In the genomic region with DNA sequence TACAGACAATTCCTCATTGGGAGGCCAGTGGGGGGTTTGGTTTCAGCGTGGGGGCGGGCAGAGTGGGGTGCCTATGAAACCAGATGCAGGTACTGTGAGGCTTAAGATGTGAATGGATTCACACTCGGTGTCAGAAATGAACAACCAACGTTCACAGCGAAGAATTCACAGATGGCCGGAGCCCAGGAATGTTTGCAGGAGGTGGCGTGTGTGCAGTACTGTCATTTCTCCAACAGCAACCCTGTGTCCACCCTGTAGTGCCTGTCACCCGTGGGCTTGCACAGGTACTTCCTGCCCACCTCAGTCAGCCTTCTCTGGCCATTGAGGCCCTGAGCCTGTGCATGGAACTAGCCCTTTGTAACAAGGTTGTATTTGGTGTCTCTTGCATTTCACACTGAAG, we compare ENCODE assay signal across 10 mouse cellular contexts.
DNase-seq lines count a peak whose midpoint lies in the region; ATAC-seq and TF ChIP-seq lines count a peak whose summit lies in the region.
"Had no signal": no experiment of that assay in that cellular context is flagged by ENCODE, and none has a peak within 500 bp of the region (broad histone marks: within the 10 kb centered on the region; RNA-seq: fewer than 3 reads in every experiment).

No protein-coding gene starts in this region.

- peak overlapping the region; percentile 54; the same call in 1 of the 2 replicates for H3K27ac ChIP-seq in lung, embryonic 14.5 days (ENCODE audit: low read depth)
- peak overlapping the region; percentile 23; the same call in 1 of the 2 replicates for H3K27ac ChIP-seq in embryonic facial prominence, embryonic 13.5 days
- H3K27ac ChIP-seq in forebrain, postnatal 0 days (ENCODE audit: low read depth, low read length): 0 out of 2 replicates have a peak overlapping the region, but pooled peaks have one; percentile 23
- H3K27ac ChIP-seq in midbrain, embryonic 14.5 days (replicated peaks; ENCODE audit: low read depth, low read length): no peak overlapping the region
- no peak overlapping the region for H3K27ac ChIP-seq in cerebellum, adult 2 months (ENCODE audit: insufficient read depth, low read length)
- H3K27ac ChIP-seq: liver, embryonic 14.5 days had no signal

- TF ChIP-seq CTCF in lung, embryonic 14.5 days (IDR thresholded peaks at IDR 0.05; ENCODE audit: low read depth): no peak
- TF ChIP-seq CTCF in forebrain, postnatal 0 days (IDR thresholded peaks at IDR 0.05; ENCODE audit: low read depth): no peak
- TF ChIP-seq CTCF in cerebellum, adult 2 months (IDR thresholded peaks at IDR 0.05; ENCODE audit: borderline replicate concordance, insufficient read depth, low read depth, low read length): no peak

- no peaks in the 10 kb centered on the region for H3K36me3 ChIP-seq in lung, embryonic 14.5 days (ENCODE audit: insufficient read depth)
- H3K36me3 ChIP-seq in embryonic facial prominence, embryonic 13.5 days: no peaks in the 10 kb centered on the region
- H3K36me3 ChIP-seq in forebrain, postnatal 0 days (ENCODE audit: insufficient read depth): no peaks in the 10 kb centered on the region
- no peaks in the 10 kb centered on the region for H3K36me3 ChIP-seq in midbrain, embryonic 14.5 days (ENCODE audit: control insufficient read depth, insufficient read depth, low read length)

- WGBS in lung, embryonic 14.5 days: 45% methylated on average over 8 of the region's 8 CpGs
- WGBS in embryonic facial prominence, embryonic 13.5 days: 51% methylated on average over 8 of the region's 8 CpGs
- WGBS in forebrain, postnatal 0 days: 12% methylated on average over 8 of the region's 8 CpGs
- 16% methylated on average over 8 of the region's 8 CpGs for WGBS in midbrain, embryonic 14.5 days
- WGBS in cerebellum, adult 2 months: 47% methylated on average over 8 of the region's 8 CpGs

- no peak overlapping the region for H3K4me2 ChIP-seq in lung, embryonic 14.5 days
- H3K4me2 ChIP-seq in embryonic facial prominence, embryonic 13.5 days: 0 out of 2 replicates have a peak overlapping the region, but pooled peaks have one; percentile 5
- peak overlapping the region; percentile 21; the same call in 1 of the 2 replicates for H3K4me2 ChIP-seq in forebrain, postnatal 0 days (ENCODE audit: low read depth)
- peak overlapping the region; percentile 9 for H3K4me2 ChIP-seq in midbrain, embryonic 14.5 days (ENCODE audit: low read length)

- no peak overlapping the region for H3K4me3 ChIP-seq in lung, embryonic 14.5 days (ENCODE audit: low read depth, low read length)
- H3K4me3 ChIP-seq in embryonic facial prominence, embryonic 13.5 days: no peak overlapping the region
- no peak overlapping the region for H3K4me3 ChIP-seq in forebrain, postnatal 0 days (ENCODE audit: low read depth, low read length)
- H3K4me3 ChIP-seq in midbrain, embryonic 14.5 days (replicated peaks; ENCODE audit: low read depth, low read length): no peak overlapping the region
- H3K4me3 ChIP-seq in cerebellum, adult 2 months (replicated peaks; ENCODE audit: insufficient read depth, low read depth, low read length): no peak overlapping the region

- H3K9me3 ChIP-seq in lung, embryonic 14.5 days (ENCODE audit: low read depth, low read length): no peaks in the 10 kb centered on the region
- H3K9me3 ChIP-seq in embryonic facial prominence, embryonic 13.5 days: no peaks in the 10 kb centered on the region
- H3K9me3 ChIP-seq in forebrain, postnatal 0 days (ENCODE audit: low read length): no peaks in the 10 kb centered on the region
- no peaks in the 10 kb centered on the region for H3K9me3 ChIP-seq in midbrain, embryonic 14.5 days (ENCODE audit: control insufficient read depth, low read length)

- no peak for ATAC-seq in lung, embryonic 14.5 days (ENCODE audit: insufficient read depth)
- ATAC-seq in embryonic facial prominence, embryonic 13.5 days (ENCODE audit: insufficient number of reproducible peaks, insufficient read depth, low FRiP score, low TSS enrichment, low read depth): no peak
- ATAC-seq in forebrain, postnatal 0 days: no peak; the same call in 1 of the 2 replicates
- no peak for ATAC-seq in midbrain, embryonic 14.5 days (ENCODE audit: low FRiP score, low TSS enrichment)
- ATAC-seq: CD4-positive, CD25-positive, alpha-beta regulatory T cell, adult 4 months had no signal

- peaks cover 4% of the 10 kb centered on the region; the same call in 1 of the 2 replicates for H3K4me1 ChIP-seq in lung, embryonic 14.5 days (ENCODE audit: insufficient read depth)
- H3K4me1 ChIP-seq in embryonic facial prominence, embryonic 13.5 days: peaks cover 14% of the 10 kb centered on the region
- peaks cover 7% of the 10 kb centered on the region; the same call in 1 of the 2 replicates for H3K4me1 ChIP-seq in forebrain, postnatal 0 days (ENCODE audit: insufficient read depth)
- H3K4me1 ChIP-seq in midbrain, embryonic 14.5 days (ENCODE audit: control insufficient read depth, insufficient read depth, low read length): peaks cover 5% of the 10 kb centered on the region; the same call in 1 of the 2 replicates
- H3K4me1 ChIP-seq in cerebellum, adult 2 months (ENCODE audit: control insufficient read depth, insufficient read depth, low read length): no peaks in the 10 kb centered on the region

- no peak for DNase-seq in lung, embryonic 14.5 days
- DNase-seq in lung, postnatal 25 days (ENCODE audit: low spot score): no peak
- DNase-seq in forebrain, postnatal 0 days: no peak
- DNase-seq in midbrain, embryonic 14.5 days: no peak
- DNase-seq in cerebellum, postnatal 10 days: no peak
- DNase-seq in cerebellum, adult 2 months: no peak
- DNase-seq: gastrocnemius, postnatal 36 days had no signal

- TF ChIP-seq POLR2A in cerebellum, adult 2 months (IDR thresholded peaks at IDR 0.05; ENCODE audit: borderline replicate concordance, insufficient read depth, low read length): no peak

- H3K27me3 ChIP-seq in lung, embryonic 14.5 days (ENCODE audit: insufficient read depth, low read length): no peaks in the 10 kb centered on the region
- no peaks in the 10 kb centered on the region for H3K27me3 ChIP-seq in embryonic facial prominence, embryonic 13.5 days
- no peaks in the 10 kb centered on the region for H3K27me3 ChIP-seq in forebrain, postnatal 0 days (ENCODE audit: insufficient read depth, low read length)
- no peaks in the 10 kb centered on the region for H3K27me3 ChIP-seq in midbrain, embryonic 14.5 days (ENCODE audit: control insufficient read depth, insufficient read depth, low read length)
- no peaks in the 10 kb centered on the region for H3K27me3 ChIP-seq in cerebellum, adult 2 months (ENCODE audit: control insufficient read depth, insufficient read depth, low read length)

- no peak overlapping the region for H3K9ac ChIP-seq in lung, embryonic 14.5 days
- H3K9ac ChIP-seq in embryonic facial prominence, embryonic 13.5 days: no peak overlapping the region
- no peak overlapping the region for H3K9ac ChIP-seq in forebrain, postnatal 0 days
- H3K9ac ChIP-seq in midbrain, embryonic 14.5 days (replicated peaks; ENCODE audit: low read length): no peak overlapping the region
- H3K9ac ChIP-seq: liver, embryonic 14.5 days had no signal

Comparison
In these comparisons a context has a peak if more than half of its experiments do, and no peak if none do; other contexts are left out.
1. H3K27ac ChIP-seq: peak in lung, embryonic 14.5 days (single experiment), embryonic facial prominence, embryonic 13.5 days (single experiment) and forebrain, postnatal 0 days (single experiment); none in midbrain, embryonic 14.5 days (single experiment) and cerebellum, adult 2 months (single experiment).